Mouse (Mus musculus): Measurements from ENCODE around the gene Megf6. TPM values are rescaled to one million over a fixed set of nuclear protein-coding genes. Genes with fewer than 3 reads are reported as not detected.

Gene Megf6
- total RNA-seq, 1 experiment from 2014 or later: not detected

DNA sequence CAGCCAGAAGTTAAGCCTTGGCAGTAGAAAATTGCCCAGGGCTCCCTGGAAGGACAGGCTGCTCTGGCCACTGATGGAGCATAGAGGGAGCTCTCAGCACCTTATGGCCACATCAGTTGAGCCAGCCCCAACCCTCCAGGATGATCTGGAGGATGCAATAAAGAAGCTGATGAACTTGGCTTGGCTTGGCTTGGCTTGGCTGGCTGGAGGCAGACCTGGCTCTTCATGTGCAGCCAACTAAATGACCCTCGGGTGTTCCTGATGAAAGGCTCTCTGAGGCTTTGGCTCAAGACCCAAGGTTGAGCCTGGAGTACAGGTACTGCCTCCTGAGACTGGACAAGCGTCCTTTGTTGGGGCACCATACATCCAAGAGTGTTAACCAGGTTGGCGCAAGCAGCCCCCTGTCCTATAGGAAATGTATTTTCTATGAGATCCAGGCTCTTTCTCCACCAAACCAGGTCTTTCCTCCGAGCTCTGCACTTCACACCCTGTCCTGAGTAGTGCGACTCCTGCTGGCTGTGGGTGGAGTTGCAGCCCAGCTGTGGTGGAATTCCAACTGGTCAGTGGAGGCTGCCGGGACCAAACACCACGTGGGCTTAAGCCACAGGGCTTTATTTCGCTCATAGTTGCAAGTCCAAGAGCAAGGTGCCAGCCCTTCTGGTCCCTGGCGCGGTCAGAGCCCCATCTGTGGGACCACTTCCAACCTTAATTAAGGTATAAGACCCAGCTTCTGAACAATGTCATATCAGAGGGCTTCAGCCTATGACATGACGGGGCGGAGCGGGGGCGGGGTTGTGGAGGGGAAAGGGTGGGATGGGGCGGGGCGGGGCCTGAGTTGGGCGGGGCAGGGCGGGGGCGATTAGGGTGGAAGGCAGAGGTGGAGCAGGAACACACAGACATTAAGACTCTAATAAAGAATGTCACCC lies 75.8 kb downstream of the Megf6 start:
- peak; percentile 87 for ATAC-seq (replicated peaks; ENCODE audit: low read depth, poor library complexity, severe bottlenecking)

GRCm38 (mm10) chr4:154247207-154248091 lies 76.9 kb downstream of the Megf6 start:
- no peak for ATAC-seq (replicated peaks; ENCODE audit: low read depth, poor library complexity, severe bottlenecking)

DNA sequence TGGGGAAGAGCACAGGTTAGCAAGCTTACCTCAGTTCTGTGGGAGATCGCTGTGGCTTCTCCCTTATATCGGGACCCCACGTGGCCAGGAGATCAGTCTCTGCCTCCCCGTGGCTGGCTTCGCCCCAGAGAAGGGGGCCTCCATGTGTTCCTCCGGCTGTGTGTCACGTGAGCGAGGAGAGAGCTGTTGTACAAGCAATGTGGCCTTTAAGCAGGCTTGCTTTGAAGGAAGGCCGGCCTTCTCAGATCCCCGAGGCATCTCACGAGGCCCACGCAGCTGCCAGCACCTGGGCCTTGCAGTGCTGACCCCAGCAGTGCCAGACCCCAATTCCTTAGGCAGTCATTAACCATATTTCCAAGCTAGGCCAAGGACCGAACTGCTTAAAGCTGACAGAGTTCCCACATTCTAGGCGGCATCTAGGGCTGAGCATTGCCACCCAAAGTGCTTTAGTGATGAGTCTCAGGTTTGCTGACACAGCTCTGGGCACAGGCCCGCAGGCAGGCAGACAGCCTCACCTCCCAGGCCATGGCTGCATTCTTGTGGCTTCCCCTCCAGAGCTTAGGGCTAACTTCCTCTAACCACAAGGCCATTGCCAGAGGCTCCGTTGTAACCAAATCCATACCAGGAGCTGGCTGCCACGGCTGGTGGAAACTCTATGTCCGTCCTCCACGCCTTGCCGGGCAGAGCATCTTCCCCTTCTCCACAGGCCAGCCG lies 77.7 kb downstream of the Megf6 start:
- ATAC-seq (replicated peaks; ENCODE audit: low read depth, poor library complexity, severe bottlenecking): peak; percentile 46

DNA sequence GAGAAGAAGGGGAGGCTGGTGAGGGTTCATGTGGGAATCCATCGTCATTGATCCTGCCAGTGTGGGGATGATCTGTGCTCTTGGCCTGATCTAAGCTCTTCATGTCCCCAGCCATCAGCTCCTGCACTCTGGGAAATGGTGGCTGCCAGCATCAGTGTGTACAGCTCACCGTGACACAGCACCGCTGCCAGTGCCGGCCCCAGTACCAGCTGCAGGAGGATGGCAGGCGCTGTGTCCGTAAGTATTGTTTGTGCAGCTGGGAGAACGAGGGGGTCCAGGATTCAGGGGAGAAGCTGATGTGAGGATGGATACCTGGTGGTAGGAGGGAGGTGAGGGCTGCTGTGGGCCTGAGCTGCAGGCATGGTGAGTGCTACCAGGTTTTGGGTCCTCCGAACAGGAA lies 78.8 kb downstream of the Megf6 start:
- no peak for ATAC-seq (replicated peaks; ENCODE audit: low read depth, poor library complexity, severe bottlenecking)

GRCm38 (mm10) chr4:154252537-154253255 lies 82.2 kb downstream of the Megf6 start:
- ATAC-seq (replicated peaks; ENCODE audit: low read depth, poor library complexity, severe bottlenecking): no peak

DNA sequence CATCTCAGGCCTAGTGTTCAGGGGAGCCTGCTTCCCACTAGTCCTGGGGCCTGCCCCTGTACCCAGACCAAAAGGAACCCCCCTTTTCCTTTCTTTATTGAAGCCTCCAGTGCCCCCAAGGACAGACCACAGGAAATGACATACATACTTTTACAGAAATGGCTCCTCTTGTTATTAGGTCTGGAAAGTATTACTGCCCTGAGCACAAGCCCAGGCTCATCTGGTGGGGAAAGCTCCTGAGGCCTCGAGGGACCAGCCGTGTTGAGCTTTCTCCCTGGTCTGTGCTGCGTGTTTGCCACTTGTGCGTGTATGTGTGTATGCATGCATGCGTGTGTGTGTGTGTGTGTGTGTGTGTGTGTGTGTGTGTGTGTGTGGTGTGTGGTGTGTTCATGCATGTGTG lies 90.2 kb downstream of the Megf6 start:
- no peak for ATAC-seq (replicated peaks; ENCODE audit: low read depth, poor library complexity, severe bottlenecking)

DNA sequence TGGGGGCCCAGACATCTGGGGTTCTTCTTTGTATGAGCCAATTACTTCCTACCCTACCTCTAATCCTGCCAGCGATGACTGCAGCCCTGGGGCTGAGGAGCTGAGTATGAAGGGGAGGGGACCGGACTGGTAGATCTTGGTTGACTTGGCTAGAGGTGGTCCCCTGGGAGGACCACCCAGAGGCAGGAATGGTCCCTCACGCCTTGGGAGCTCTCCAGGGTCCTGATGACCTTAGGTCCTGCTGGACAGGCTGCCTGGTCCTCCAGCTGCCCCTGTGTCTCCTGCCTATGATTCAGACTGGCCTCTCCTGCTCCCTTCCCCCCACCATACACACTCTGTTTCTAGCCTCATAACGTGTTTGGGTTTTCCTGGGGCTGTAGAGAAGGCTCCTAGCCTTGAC lies 91.5 kb downstream of the Megf6 start:
- no peak for ATAC-seq (replicated peaks; ENCODE audit: low read depth, poor library complexity, severe bottlenecking)

DNA sequence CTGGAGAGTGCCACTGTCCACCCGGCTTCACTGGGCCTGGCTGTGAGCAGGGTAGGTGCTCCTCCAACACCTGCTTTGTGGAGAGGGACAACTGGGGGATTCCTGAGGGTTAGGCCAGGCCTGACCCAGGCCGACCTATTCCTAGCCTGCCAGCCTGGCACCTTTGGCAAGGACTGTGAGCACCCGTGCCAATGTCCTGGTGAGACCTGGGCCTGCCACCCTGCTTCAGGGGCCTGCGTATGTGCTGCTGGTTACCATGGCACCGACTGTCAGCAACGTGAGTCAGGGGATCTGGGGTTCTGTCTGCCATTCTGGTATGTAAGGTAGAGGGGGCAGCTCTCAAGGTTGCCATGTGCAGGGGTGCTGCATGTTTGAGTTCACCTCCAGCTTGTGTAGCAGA lies 97.0 kb downstream of the Megf6 start:
- ATAC-seq (replicated peaks; ENCODE audit: low read depth, poor library complexity, severe bottlenecking): no peak

- no peak for ATAC-seq (replicated peaks; ENCODE audit: low read depth, poor library complexity, severe bottlenecking)
These were observed 99.0 kb downstream of the Megf6 start for GRCm38 (mm10) chr4:154269520-154269919.

- ATAC-seq (replicated peaks; ENCODE audit: low read depth, poor library complexity, severe bottlenecking): peak; percentile 84
These were observed 102.5 kb downstream of the Megf6 start for GRCm38 (mm10) chr4:154273000-154273399.

DNA sequence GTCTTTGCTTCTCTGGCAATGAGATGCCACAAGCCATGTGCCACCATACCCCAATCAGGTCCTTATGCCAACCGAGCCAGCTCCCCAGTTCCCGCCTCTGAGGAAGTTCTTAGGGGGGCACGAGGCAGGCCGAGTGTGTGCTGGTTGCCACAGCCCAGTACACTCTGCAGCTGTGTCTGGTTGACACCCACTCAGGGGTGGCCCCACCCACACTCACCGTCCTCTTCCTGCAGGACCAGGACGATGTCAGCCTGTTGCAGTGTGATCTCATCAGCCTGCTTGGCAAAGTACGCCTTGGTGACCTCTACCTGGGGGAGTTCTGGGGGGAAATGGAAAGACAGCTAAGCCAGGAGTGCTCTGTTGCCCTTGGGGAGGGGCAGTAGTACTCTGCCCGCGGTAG lies 109.0 kb downstream of the Megf6 start:
- no peak for ATAC-seq (replicated peaks; ENCODE audit: low read depth, poor library complexity, severe bottlenecking)

GRCm38 (mm10) chr4:154283671-154284070 lies 113.1 kb downstream of the Megf6 start:
- ATAC-seq (replicated peaks; ENCODE audit: low read depth, poor library complexity, severe bottlenecking): no peak

DNA sequence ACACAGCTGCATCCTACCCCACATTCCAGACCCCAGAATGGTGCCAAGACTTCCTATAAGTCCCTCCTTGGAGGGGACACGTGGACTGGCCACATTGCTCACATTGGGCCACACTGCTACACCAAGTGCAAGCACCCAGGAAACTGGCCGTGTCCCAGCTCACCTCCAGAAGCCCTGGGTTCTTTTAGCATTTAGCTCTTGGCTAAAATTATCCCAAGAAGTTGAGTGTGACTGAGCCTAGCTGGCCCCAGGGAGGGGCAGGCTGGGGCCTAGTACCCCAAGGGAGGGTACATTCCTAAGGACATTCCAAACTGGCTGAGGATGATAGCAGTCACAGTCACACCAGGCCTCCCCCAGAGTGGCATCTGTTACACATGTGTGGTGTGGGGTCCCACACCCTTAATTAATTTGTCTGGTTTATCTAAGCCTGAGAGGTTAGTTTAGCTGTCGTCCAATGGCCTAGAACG lies 123.2 kb downstream of the Megf6 start:
- ATAC-seq (replicated peaks; ENCODE audit: low read depth, poor library complexity, severe bottlenecking): no peak

DNA sequence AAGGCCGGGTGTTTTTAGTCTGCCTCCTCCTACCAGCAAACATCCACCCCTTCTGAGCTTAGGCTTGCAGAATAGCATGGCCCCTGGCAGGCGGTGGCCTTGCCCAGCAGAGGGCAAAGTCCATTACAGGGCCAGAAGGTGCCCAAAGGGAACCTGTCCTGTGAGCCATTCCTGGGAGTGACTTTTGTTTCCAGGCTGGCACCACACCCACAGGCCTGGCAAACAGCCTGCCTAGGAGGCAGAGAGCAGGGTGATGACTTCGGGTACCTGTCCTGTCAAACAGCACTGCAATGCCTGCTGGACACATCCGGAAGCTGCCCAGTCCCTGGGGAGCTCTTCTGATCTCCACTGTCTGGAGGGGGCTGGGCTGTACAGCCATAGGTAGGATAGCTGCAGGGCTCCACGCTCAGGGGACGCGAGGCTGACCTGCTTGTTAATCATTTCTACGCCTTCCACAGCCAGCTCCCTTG lies 123.8 kb downstream of the Megf6 start:
- ATAC-seq (replicated peaks; ENCODE audit: low read depth, poor library complexity, severe bottlenecking): no peak

DNA sequence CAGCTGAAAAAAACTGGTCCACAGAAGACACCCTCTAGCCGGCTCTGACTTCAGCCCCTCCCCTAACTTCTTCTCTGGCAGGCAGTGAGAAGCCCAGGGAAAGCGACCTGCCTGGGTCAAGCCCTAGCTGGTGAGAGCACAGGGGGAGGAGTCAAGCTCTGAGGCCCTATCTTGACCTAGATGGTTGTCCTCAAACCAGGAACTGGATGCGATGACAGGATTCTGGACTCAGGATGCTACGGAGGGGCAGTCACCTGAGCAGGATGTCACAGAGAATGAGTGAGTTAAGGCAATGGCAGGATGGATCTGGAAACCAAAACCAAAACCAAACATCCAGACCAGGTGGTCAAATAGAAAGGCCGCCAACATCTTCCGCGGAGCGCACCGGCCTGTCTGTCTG lies 127.2 kb downstream of the Megf6 start:
- ATAC-seq (replicated peaks; ENCODE audit: low read depth, poor library complexity, severe bottlenecking): 0 out of 2 replicates have a peak, but pooled peaks have one; percentile 10

GRCm38 (mm10) chr4:154299541-154300271 lies 129.2 kb downstream of the Megf6 start:
- peak; percentile 21; the same call in 1 of the 2 replicates for ATAC-seq (replicated peaks; ENCODE audit: low read depth, poor library complexity, severe bottlenecking)

DNA sequence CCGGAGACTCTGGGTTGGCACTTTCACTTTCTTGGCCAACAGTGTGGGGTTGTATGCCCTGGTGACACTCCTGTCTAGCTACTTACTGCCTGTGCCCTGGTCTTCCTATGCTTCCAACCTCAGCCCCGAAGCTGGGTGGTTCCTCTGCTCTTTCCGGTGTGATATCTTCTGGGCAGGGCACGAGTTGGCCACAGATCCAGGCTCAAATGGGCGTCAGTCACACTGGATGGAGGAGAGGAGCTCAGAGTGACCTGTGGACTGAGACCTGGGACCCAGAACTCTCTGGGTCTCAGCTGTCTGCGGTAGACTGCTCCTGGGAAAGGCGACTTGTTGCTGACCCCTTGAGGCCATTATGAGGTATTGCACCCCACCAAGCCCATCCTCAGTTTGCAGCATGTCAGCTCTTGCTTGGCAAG lies 130.9 kb downstream of the Megf6 start, which contains the start of gene Arhgef16:
Arhgef16 (minus strand) TSS at position 211 of the 416 bp plus-strand sequence.
- ATAC-seq (replicated peaks; ENCODE audit: low read depth, poor library complexity, severe bottlenecking): peak; percentile 86

- ATAC-seq (replicated peaks; ENCODE audit: low read depth, poor library complexity, severe bottlenecking): no peak
These were observed 138.6 kb downstream of the Megf6 start for GRCm38 (mm10) chr4:154309131-154309530.

Measured in common myeloid progenitor, adult 5-6 weeks (primary cell).